Mouse (Mus musculus) hindlimb bud, embryonic 11.5 days (tissue): ENCODE measurements around the gene Hoxa5.

Experiments
- DNase-seq: peaks from one replicate; pipeline ENCODE4 v3.0.0-alpha.2; 2012; ENCODE audit warnings: low read depth, low spot score; ENCODE audit errors: extremely low spot score

The Hoxa5 gene

GRCm38 (mm10) chr6:52204050-52204752, at the start of gene Hoxa5:
TSS of gene Hoxa5 (minus strand) at chr6:52204587.
- no peak for DNase-seq

- no peak for DNase-seq
Measured at GRCm38 (mm10) chr6:52253511-52254500, 49.4 kb upstream of the Hoxa5 start.

GRCm38 (mm10) chr6:52252775-52253376, 48.5 kb upstream of the Hoxa5 start:
- DNase-seq, result no peak

GRCm38 (mm10) chr6:52252016-52252774, 47.8 kb upstream of the Hoxa5 start:
- DNase-seq, result no peak

DNA sequence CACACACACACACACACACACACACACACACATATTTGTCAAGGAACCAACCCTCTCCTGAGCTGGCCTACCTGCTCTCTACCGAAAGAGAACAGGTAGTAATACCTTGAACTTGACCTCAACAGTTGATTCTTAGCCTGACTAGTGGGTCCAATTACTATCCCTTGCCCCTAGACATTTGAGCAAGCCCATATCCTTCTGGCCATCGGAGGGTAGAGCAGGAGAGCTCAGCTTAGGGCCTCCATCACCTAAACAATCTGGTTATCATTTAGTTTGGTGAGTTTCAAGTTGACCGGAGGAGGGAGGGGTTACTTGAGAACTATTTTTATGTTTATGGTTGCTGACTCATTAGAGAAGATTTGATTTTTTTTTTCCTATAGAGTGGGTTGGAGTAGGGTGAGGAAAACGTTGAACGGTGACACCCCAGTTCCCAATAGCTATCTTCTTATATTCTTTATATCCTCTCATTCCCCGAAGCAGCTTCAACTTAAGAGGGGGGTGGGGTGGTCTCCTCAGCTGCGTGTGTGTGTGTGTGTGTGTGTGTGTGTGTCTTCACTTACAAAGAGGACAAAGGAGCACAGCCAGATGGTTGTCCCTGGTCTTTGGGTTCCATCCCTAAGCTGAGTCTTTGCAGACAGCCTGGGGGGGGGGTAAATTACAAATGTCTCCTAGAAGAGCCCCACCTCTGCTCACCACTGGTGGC, 46.9 kb upstream of the Hoxa5 start:
- no peak for DNase-seq

DNA sequence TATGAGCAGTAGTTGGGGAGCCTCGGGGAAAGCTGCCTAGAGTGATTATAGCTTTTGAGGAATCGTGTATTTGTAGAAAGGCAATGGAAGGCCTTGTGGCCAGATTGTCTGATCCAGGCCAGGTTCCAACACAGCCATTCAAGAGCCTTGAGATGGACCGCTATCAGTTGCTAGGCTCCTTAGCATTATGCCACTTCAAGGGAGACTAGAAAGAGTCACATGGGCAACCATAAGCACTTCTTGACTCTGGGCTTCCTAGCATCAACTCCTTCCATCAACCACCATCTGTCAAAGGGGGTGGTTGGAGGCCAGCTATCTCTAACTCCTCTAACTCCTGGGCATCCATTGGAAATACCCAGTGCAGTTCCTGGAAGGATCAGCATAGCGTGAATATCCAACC, 45.4 kb upstream of the Hoxa5 start:
- DNase-seq, result no peak

GRCm38 (mm10) chr6:52249415-52249738, 45.0 kb upstream of the Hoxa5 start:
- no peak for DNase-seq

- DNase-seq, result no peak
Measured at GRCm38 (mm10) chr6:52248638-52249414, 44.4 kb upstream of the Hoxa5 start.

DNA sequence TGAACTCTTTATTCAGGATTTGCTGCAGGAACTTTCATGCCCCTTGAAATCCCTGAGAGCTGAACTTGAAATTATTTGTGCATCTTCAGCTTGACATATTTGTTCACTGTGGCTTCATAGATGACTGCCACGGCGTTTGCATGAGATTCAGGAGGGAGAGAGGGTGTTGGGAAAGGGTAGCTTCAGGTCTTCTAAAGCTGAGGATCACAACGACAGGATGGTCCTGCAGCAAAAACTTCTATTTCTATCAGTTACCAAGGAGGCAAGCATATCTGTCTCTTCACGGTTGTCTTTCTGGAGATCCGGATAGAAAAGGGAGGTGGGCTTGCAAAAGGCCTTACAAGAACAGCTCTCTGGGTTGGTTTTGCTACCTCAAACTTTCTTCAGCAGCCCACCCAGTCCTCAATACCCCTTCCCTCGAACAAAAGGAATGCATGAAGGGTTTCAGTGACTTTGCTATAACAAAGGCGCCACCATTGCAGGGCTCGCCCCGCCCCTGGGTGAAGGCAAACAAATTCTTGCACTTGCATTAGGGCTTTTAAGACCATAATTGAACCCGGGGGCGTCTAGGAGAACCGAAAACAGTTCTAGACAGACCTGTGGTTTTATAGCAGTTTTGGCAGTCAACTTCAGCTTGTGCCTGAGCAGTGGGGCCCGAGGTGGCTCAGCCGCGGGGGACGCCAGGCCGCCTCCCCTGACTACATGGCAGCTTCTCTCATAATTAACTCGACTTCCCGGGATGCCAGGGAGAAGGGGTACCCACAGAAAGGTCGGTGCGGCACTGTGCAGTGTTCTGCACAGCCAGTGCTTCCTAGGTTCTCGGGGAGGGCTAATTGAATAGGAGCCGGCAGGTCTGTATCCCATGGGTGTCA, 43.6 kb upstream of the Hoxa5 start:
- no peak for DNase-seq

- no peak for DNase-seq
Measured at GRCm38 (mm10) chr6:52246916-52247315, 42.5 kb upstream of the Hoxa5 start.

DNA sequence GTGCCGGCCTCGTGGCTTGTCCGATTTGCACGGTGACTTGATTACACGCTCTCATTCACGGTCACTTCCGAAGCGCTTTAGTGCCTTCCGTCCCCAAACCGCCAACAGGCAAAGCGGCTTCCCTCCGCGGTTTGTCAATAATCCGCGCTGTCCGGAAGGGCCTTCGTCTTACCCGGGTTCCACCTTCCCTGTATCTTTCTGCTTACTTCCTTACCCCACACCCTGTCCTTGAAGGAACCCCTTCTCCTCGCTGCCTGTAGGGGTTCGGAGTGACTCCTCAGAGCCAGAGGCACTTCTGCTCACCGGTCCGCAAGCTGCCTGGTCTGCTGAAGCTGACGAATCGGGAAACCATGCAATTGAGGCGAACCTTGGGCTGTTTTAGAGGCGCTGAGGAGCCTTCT, 42.0 kb upstream of the Hoxa5 start:
- DNase-seq, result no peak

DNA sequence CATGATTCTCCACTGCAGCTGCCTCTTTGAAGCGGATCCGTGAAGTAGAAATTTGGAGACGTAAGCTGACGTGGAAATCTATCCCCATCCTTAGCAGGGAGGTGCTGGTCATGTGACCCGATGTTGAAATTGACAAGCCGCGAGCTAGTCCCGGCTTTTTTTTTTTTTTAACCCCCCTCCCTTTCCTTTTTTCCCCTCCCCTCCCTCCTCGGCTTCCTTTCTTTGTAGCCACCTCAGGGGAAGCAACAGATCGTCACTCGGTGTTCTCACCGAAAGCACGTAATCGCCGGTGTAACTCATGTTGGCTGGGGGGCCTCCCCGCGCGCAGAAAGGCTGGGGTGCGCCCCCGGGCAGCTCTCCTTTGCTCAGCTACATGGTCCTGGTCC, 41.4 kb upstream of the Hoxa5 start, which contains the start of gene Hoxa11:
Gene Hoxa11 (minus strand): TSS at position 54 of the 386 bp plus-strand sequence.
- DNase-seq, result no peak

- no peak for DNase-seq
Measured at GRCm38 (mm10) chr6:52245040-52245756, 40.8 kb upstream of the Hoxa5 start.

GRCm38 (mm10) chr6:52244471-52245039, 40.2 kb upstream of the Hoxa5 start:
- no peak for DNase-seq

- DNase-seq, result no peak
Measured at GRCm38 (mm10) chr6:52243681-52244121, 39.3 kb upstream of the Hoxa5 start.

DNA sequence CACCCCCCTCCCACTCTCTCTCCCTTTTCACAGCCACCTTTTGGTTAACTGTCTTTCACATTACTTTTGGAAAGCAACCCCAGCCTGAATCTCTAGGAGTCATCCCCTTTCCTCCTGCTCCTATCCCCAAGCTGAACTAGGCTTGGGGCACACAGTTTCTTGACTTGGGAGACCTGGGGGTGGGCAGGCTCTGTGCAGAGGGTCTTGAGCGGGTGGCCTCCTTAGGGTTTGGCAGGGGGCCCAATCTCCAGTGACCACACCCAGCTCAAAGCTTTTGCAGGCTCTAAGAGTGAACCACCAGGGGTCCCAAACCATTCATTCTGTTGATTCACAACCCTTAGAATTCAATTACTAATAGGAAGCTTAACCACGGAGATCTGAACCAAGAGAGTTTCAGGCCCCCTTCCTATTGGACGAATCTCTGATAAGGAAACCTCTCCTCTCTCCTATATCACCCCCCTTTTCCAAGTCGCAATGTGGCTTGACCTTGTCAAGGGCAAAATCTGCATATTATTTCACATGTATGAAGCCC, 38.5 kb upstream of the Hoxa5 start:
- no peak for DNase-seq

DNA sequence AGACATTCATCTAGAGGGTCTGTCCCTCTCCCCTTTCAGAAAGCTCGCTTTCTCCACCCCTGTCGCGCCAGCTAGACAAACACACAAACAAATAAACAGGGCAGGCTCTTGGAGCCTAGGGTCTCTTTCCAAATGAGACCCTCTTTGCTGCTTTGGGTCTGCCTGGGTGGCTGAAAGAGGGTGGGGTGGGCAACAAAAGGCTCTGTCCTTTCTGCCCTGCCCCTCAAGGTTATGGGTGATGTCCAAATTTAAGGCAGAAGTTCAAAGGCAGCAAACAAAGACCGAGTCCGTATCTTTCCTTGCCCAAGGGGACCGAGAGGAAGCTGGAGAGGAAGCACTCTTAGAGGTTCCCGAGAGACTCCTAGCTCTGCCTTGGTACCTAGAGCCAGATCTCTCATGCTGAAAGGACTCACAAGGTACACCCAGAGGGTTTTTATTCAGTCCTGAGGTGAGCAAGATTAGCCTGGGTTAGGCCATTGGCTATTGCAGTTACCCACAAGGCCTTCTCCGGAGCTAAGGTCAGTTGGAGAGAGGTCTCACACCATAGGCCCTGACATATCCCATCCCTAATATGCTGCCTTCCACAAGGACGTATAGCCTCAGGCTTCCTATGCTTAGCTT, 36.7 kb upstream of the Hoxa5 start:
- no peak for DNase-seq
